Mouse (Mus musculus): Measurements from ENCODE around the gene Olfr560. TPM values are rescaled to one million over a fixed set of nuclear protein-coding genes. Genes with fewer than 3 reads are reported as not detected.

The Olfr560 gene
- not detected for polyA plus RNA-seq (2017; shearing (Covaris generic))

GRCm38 (mm10) chr7:102759266-102759665 is at the start of gene Olfr560, which contains the start of gene Olfr78:
Gene Olfr560, minus strand, starts transcription at chr7:102759366.
Gene Olfr78, minus strand, starts transcription at chr7:102759471.

DNA sequence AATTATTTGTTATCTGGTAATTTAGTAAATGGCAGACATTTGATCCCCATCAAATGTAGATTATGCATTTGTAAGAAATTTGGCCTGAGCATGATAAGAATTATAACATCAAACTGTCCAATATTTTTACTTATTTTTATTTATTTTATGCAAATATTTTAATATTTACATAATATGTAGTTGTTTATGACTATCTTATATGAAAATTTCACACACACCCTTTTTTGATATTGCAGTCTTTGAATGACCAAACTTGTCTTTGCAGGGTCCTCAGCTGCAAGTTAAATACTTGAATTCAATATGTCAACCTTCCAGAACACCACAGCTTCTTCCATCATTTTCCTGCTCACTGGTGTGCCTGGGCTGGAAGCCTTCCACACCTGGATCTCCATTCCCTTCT is 44.0 kb upstream of the Olfr560 start, which contains the start of gene Olfr564:
TSS of gene Olfr564 (plus strand) at position 301 of the 400 bp plus-strand sequence.

GRCm38 (mm10) chr7:102770921-102771320 is 11.8 kb upstream of the Olfr560 start, which contains the start of gene Olfr561:
Gene Olfr561, plus strand, starts transcription at chr7:102771221.

DNA sequence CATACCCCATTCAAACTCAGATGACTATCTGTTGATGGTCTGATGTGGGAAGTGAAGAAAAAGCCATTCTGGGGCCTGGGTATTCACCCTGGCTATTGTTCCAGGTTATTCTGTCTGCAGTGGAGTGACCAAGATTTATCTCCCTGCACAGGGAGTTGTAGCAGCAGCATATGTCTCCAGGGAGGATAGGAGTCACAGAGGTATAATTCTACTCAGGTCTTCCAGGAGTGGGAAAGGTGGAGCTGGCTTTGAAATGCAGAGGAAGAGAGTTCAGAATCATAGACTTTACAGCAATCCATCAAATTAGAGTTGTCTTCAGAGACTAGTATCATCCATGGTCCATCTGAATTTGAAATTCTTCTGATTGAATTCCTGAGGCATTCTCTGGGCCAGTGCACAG is 31.8 kb downstream of the Olfr560 start, which contains the start of gene Olfr559:
TSS of gene Olfr559 (minus strand) at position 101 of the 400 bp plus-strand sequence.

DNA sequence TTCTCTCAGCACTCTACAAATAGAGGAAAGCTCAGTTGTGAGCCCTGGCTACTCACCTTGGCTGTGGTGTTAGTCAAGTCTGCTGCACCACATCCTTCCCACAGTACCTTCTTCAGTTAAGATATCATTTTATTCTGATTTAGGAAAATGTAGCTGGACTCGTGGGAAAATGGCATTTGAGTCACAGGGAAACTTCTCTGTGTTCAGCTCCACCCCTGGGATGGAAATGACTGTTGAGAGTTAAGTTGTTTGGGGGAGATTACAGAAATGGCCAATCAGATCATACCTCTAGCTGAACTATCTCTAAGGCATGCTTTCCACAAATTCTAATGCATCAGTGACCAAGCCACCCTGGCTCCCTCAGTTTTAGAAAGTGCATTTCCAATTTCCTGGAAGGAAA is 40.2 kb downstream of the Olfr560 start, which contains the start of gene Olfr33:
TSS of gene Olfr33 (minus strand) at position 101 of the 400 bp plus-strand sequence.

DNA sequence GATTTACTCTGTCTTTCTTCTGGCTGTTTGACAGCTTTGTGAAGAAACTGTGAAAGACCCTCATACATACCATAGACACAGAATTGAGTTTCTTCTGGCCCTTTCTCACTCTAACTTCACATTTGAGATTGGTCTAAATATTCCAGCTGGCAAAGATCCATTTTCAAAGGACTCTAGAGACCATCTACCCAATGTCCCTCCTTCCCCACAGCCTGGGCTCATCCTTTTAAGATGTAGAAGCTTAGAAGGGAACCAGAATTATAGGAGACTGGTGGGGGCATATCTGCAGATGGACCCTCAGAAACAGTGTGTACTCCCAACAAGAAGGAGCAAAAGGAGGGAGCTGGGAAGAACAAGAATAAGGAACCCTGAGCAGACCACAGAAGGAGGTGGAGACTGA is 57.3 kb downstream of the Olfr560 start, which contains the start of gene Olfr558:
TSS of gene Olfr558 (plus strand) at position 301 of the 400 bp plus-strand sequence.

Other genes with a start within 250 kb of the Olfr560 start
- gene Olfr547, start 224.6 kb downstream of the Olfr560 start, polyA plus RNA-seq (2017; shearing (Covaris generic)) = not detected
- gene Olfr548-ps1, start 218.5 kb downstream of the Olfr560 start, polyA plus RNA-seq (2017; shearing (Covaris generic)) = not detected
- gene Olfr549, start 209.5 kb downstream of the Olfr560 start, polyA plus RNA-seq (2017; shearing (Covaris generic)) = not detected
- gene Trim21, start 193.9 kb downstream of the Olfr560 start, polyA plus RNA-seq (2017; shearing (Covaris generic)) = 28.9 TPM
- not detected for gene Olfr550, start 187.9 kb downstream of the Olfr560 start, polyA plus RNA-seq (2017; shearing (Covaris generic))
- gene Olfr551, start 167.5 kb downstream of the Olfr560 start, polyA plus RNA-seq (2017; shearing (Covaris generic)) = not detected
- not detected for gene Olfr552, start 161.6 kb downstream of the Olfr560 start, polyA plus RNA-seq (2017; shearing (Covaris generic))
- not detected for gene Olfr553, start 141.1 kb downstream of the Olfr560 start, polyA plus RNA-seq (2017; shearing (Covaris generic))
- 0.30 TPM for gene Olfr554, start 120.9 kb downstream of the Olfr560 start, polyA plus RNA-seq (2017; shearing (Covaris generic))
- gene Olfr555, start 100.5 kb downstream of the Olfr560 start, polyA plus RNA-seq (2017; shearing (Covaris generic)) = not detected
- not detected for gene Olfr556, start 94.5 kb downstream of the Olfr560 start, polyA plus RNA-seq (2017; shearing (Covaris generic))
- 10.0 TPM for gene Trim68, start 72.0 kb downstream of the Olfr560 start, polyA plus RNA-seq (2017; shearing (Covaris generic))
- not detected for gene Olfr557, start 63.5 kb downstream of the Olfr560 start, polyA plus RNA-seq (2017; shearing (Covaris generic))
- not detected for gene Olfr558, start 57.2 kb downstream of the Olfr560 start, polyA plus RNA-seq (2017; shearing (Covaris generic))
- not detected for gene Olfr33, start 40.3 kb downstream of the Olfr560 start, polyA plus RNA-seq (2017; shearing (Covaris generic))
- not detected for gene Olfr559, start 31.9 kb downstream of the Olfr560 start, polyA plus RNA-seq (2017; shearing (Covaris generic))
- not detected for gene Olfr78, start 105 bp upstream of the Olfr560 start, polyA plus RNA-seq (2017; shearing (Covaris generic))
- gene Olfr561, start 11.9 kb upstream of the Olfr560 start, polyA plus RNA-seq (2017; shearing (Covaris generic)) = not detected
- not detected for gene Olfr564, start 44.1 kb upstream of the Olfr560 start, polyA plus RNA-seq (2017; shearing (Covaris generic))
- not detected for gene Olfr566, start 99.4 kb upstream of the Olfr560 start, polyA plus RNA-seq (2017; shearing (Covaris generic))
- gene Olfr568, start 117.8 kb upstream of the Olfr560 start, polyA plus RNA-seq (2017; shearing (Covaris generic)) = 0.37 TPM
- not detected for gene Olfr569, start 131.5 kb upstream of the Olfr560 start, polyA plus RNA-seq (2017; shearing (Covaris generic))
- gene Olfr570, start 135.2 kb upstream of the Olfr560 start, polyA plus RNA-seq (2017; shearing (Covaris generic)) = not detected
- gene Olfr571, start 158.2 kb upstream of the Olfr560 start, polyA plus RNA-seq (2017; shearing (Covaris generic)) = not detected
- not detected for gene Olfr572, start 165.0 kb upstream of the Olfr560 start, polyA plus RNA-seq (2017; shearing (Covaris generic))
- 0.66 TPM for gene Olfr573-ps1, start 183.2 kb upstream of the Olfr560 start, polyA plus RNA-seq (2017; shearing (Covaris generic))
- gene Olfr574, start 189.1 kb upstream of the Olfr560 start, polyA plus RNA-seq (2017; shearing (Covaris generic)) = not detected
- gene Olfr575, start 199.4 kb upstream of the Olfr560 start, polyA plus RNA-seq (2017; shearing (Covaris generic)) = not detected
- not detected for gene Olfr576, start 203.3 kb upstream of the Olfr560 start, polyA plus RNA-seq (2017; shearing (Covaris generic))
- gene Olfr577, start 216.6 kb upstream of the Olfr560 start, polyA plus RNA-seq (2017; shearing (Covaris generic)) = not detected
- gene Olfr578, start 230.0 kb upstream of the Olfr560 start, polyA plus RNA-seq (2017; shearing (Covaris generic)) = not detected